Mouse (Mus musculus) layer of hippocampus, adult 9-10 months (tissue): ENCODE measurements around the gene Tnc.
A peak's percentile ranks its signal among the peaks of the same experiment; 100 is the strongest.

Experiments used
- DNase-seq: peaks from one replicate; pipeline ENCODE4 v3.0.0; 2022; ENCODE audit warnings: low spot score

Tnc gene

GRCm38 (mm10) chr4:64046831-64047493 lies at the start of gene Tnc:
TSS of gene Tnc (minus strand) at chr4:64047015.
- peak; percentile 6 for DNase-seq

- DNase-seq = peak; percentile 7
Measured at GRCm38 (mm10) chr4:64094221-64094620, 47.4 kb upstream of the Tnc start.

- no peak for DNase-seq
Measured at GRCm38 (mm10) chr4:64092857-64093256, 46.0 kb upstream of the Tnc start.

- DNase-seq = no peak
Measured at GRCm38 (mm10) chr4:64089378-64089777, 42.6 kb upstream of the Tnc start.

GRCm38 (mm10) chr4:64087675-64088074 lies 40.9 kb upstream of the Tnc start:
- no peak for DNase-seq

GRCm38 (mm10) chr4:64085993-64086567 lies 39.3 kb upstream of the Tnc start:
- DNase-seq = no peak

- no peak for DNase-seq
Measured at GRCm38 (mm10) chr4:64083858-64084257, 37.0 kb upstream of the Tnc start.

GRCm38 (mm10) chr4:64078029-64078619 lies 31.3 kb upstream of the Tnc start:
- no peak for DNase-seq

- DNase-seq = no peak
Measured at GRCm38 (mm10) chr4:64076349-64077025, 29.7 kb upstream of the Tnc start.

- DNase-seq = no peak
Measured at GRCm38 (mm10) chr4:64074725-64075124, 27.9 kb upstream of the Tnc start.

GRCm38 (mm10) chr4:64067394-64067793 lies 20.6 kb upstream of the Tnc start:
- no peak for DNase-seq

GRCm38 (mm10) chr4:64065266-64065665 lies 18.5 kb upstream of the Tnc start:
- DNase-seq = no peak

GRCm38 (mm10) chr4:64058856-64059231 lies 12.0 kb upstream of the Tnc start:
- DNase-seq = no peak

- DNase-seq = no peak
Measured at GRCm38 (mm10) chr4:64058048-64058855, 11.4 kb upstream of the Tnc start.

- DNase-seq = no peak
Measured at GRCm38 (mm10) chr4:64048177-64048576, 1.4 kb upstream of the Tnc start.

- DNase-seq = no peak
Measured at GRCm38 (mm10) chr4:64043893-64044292, 2.9 kb downstream of the Tnc start.

- DNase-seq = no peak
Measured at GRCm38 (mm10) chr4:64043371-64043770, 3.4 kb downstream of the Tnc start.

- no peak for DNase-seq
Measured at GRCm38 (mm10) chr4:64039091-64039490, 7.7 kb downstream of the Tnc start.

GRCm38 (mm10) chr4:64037513-64037912 lies 9.3 kb downstream of the Tnc start:
- no peak for DNase-seq

- no peak for DNase-seq
Measured at GRCm38 (mm10) chr4:64034724-64035123, 12.1 kb downstream of the Tnc start.

- DNase-seq = no peak
Measured at GRCm38 (mm10) chr4:64033191-64033590, 13.6 kb downstream of the Tnc start.

- no peak for DNase-seq
Measured at GRCm38 (mm10) chr4:64029486-64029885, 17.3 kb downstream of the Tnc start.
